Mouse (Mus musculus) mouse trophoblast stem cell (cell line): ENCODE measurements around the gene Ppp4r3a.

Experiments
- in situ Hi-C, 2 experiments: fragments of 300-500 bp; cut with MseI, MboI; formaldehyde crosslinking; loops; 2 replicates in 1 of 2; 3 replicates in 1 of 2; pipeline ENCODE4 v1.15.1; 2025

Gene Ppp4r3a

GRCm38 (mm10) chr12:101028954-101029731, 54.4 kb downstream of the Ppp4r3a start, which contains the start of gene Ccdc88c:
Gene Ccdc88c (minus strand): TSS chr12:101029056.
- in situ Hi-C loops = loop anchor here (5.0 kb wide), 1 partner anchor 72 kb away; no protein-coding TSS in a partner anchor

GRCm38 (mm10) chr12:101028247-101028953, 55.1 kb downstream of the Ppp4r3a start:
- in situ Hi-C loops = loop anchor here (5.0 kb wide), 1 partner anchor 71 kb away; no protein-coding TSS in a partner anchor

- in situ Hi-C loops = loop anchor here (5.0 kb wide), 1 partner anchor 70 kb away; no protein-coding TSS in a partner anchor
Measured at GRCm38 (mm10) chr12:101027451-101028246, 55.9 kb downstream of the Ppp4r3a start.

- in situ Hi-C loops = loop anchor here (5.0 kb wide), 1 partner anchor 70 kb away; no protein-coding TSS in a partner anchor
Measured at GRCm38 (mm10) chr12:101026946-101027345, 56.6 kb downstream of the Ppp4r3a start.

GRCm38 (mm10) chr12:101026518-101026917, 57.0 kb downstream of the Ppp4r3a start:
- in situ Hi-C loops = loop anchor here (5.0 kb wide), 1 partner anchor 69 kb away; no protein-coding TSS in a partner anchor

- in situ Hi-C loops = loop anchor here (5.0 kb wide), 1 partner anchor 69 kb away; no protein-coding TSS in a partner anchor
Measured at GRCm38 (mm10) chr12:101026025-101026424, 57.5 kb downstream of the Ppp4r3a start.

GRCm38 (mm10) chr12:101025379-101025778, 58.1 kb downstream of the Ppp4r3a start:
- in situ Hi-C loops = loop anchor here (5.0 kb wide), 1 partner anchor 68 kb away; no protein-coding TSS in a partner anchor

- in situ Hi-C loops = loop anchor here (5.0 kb wide), 1 partner anchor 68 kb away; no protein-coding TSS in a partner anchor
Measured at GRCm38 (mm10) chr12:101024824-101025223, 58.7 kb downstream of the Ppp4r3a start.

GRCm38 (mm10) chr12:101023143-101023542, 60.4 kb downstream of the Ppp4r3a start:
- in situ Hi-C loops = no loop called here

GRCm38 (mm10) chr12:101022353-101022752, 61.1 kb downstream of the Ppp4r3a start:
- in situ Hi-C loops = no loop called here

GRCm38 (mm10) chr12:101021484-101022226, 61.8 kb downstream of the Ppp4r3a start:
- in situ Hi-C loops = no loop called here

- in situ Hi-C loops = no loop called here
Measured at GRCm38 (mm10) chr12:101020210-101021015, 63.1 kb downstream of the Ppp4r3a start.

GRCm38 (mm10) chr12:101019443-101019842, 64.1 kb downstream of the Ppp4r3a start:
- in situ Hi-C loops = no loop called here

GRCm38 (mm10) chr12:101019031-101019430, 64.5 kb downstream of the Ppp4r3a start:
- in situ Hi-C loops = no loop called here

- in situ Hi-C loops = no loop called here
Measured at GRCm38 (mm10) chr12:101017971-101018371, 65.5 kb downstream of the Ppp4r3a start.

GRCm38 (mm10) chr12:101016412-101016928, 67.0 kb downstream of the Ppp4r3a start:
- in situ Hi-C loops = no loop called here

- in situ Hi-C loops = no loop called here
Measured at GRCm38 (mm10) chr12:101015926-101016325, 67.6 kb downstream of the Ppp4r3a start.

- in situ Hi-C loops = no loop called here
Measured at GRCm38 (mm10) chr12:101015165-101015560, 68.3 kb downstream of the Ppp4r3a start.

- in situ Hi-C loops = no loop called here
Measured at GRCm38 (mm10) chr12:101014549-101015164, 68.8 kb downstream of the Ppp4r3a start.
